Mouse (Mus musculus) hindbrain, embryonic 15.5 days (tissue): ENCODE measurements around the gene Ptbp1. TPM values are rescaled to one million over a fixed set of nuclear protein-coding genes. Genes with fewer than 3 reads are reported as not detected.

Experiments
- ATAC-seq: fragments of 200-750 bp; cut with Nextera tagmentation; 2 replicates; pipeline ENCODE4 v1.8.0; 2017; ENCODE audit warnings: low read depth, moderate number of reproducible peaks, moderate TSS enrichment; ENCODE audit not compliant: low FRiP score
- H3K27ac ChIP-seq: fragments of 300-500 bp; sonication (generic); replicated peaks from 2 replicates; pipeline ENCODE4 v1.5.1; 2015; ENCODE audit warnings: mild to moderate bottlenecking, inconsistent platforms
- H3K27me3 ChIP-seq: fragments of 300-500 bp; sonication (generic); 2 replicates; pipeline ENCODE4 v1.6.1; 2015; ENCODE audit warnings: control low read depth, inconsistent platforms
- H3K36me3 ChIP-seq: fragments of 300-500 bp; sonication (generic); 2 replicates; pipeline ENCODE4 v1.6.1; 2015; ENCODE audit warnings: control low read depth, inconsistent platforms
- H3K4me1 ChIP-seq: fragments of 300-500 bp; sonication (generic); replicated peaks from 2 replicates; pipeline ENCODE4 v1.6.1; 2015; ENCODE audit warnings: control low read depth, inconsistent platforms
- H3K4me2 ChIP-seq: fragments of 300-500 bp; sonication (generic); 2 replicates; pipeline ENCODE4 v1.6.1; 2015; ENCODE audit warnings: moderate library complexity, mild to moderate bottlenecking, inconsistent platforms
- H3K4me3 ChIP-seq: fragments of 300-500 bp; sonication (generic); 2 replicates; pipeline ENCODE4 v1.5.1; 2015; ENCODE audit warnings: mild to moderate bottlenecking, inconsistent platforms
- H3K9ac ChIP-seq: fragments of 300-500 bp; sonication (generic); 2 replicates; pipeline ENCODE4 v1.6.1; 2015; ENCODE audit warnings: inconsistent platforms
- H3K9me3 ChIP-seq: fragments of 300-500 bp; sonication (generic); 2 replicates; pipeline ENCODE4 v1.6.1; 2016; ENCODE audit warnings: control low read depth, inconsistent platforms
- WGBS: fragments of 180-500 bp; shearing (Covaris S2); methylation state at CpG from one replicate; pipeline ENCODE4 v1.1.7; 2015; 5-methylcytosine and 5-hydroxymethylcytosine counted together
- polyA plus RNA-seq: library from polyadenylated mRNA; unstranded; fragments of >200 nt; fragmentation: Nextera tagmentation; extraction: Ambion mirVana; gene quantifications from 2 replicates; pipeline ENCODE4 v1.2.1, GENCODE M21; 2015

Gene Ptbp1
- polyA plus RNA-seq, 1 experiment from 2014 or later = 77.1 TPM

GRCm38 (mm10) chr10:79819606-79820005 lies 34.6 kb upstream of the Ptbp1 start:
- H3K9ac ChIP-seq = no peak overlapping the region
- H3K9me3 ChIP-seq = no peaks in the 10 kb centered on the region
- no peak overlapping the region for H3K27ac ChIP-seq
- peaks cover 3% of the 10 kb centered on the region; the same call in 1 of the 2 replicates for H3K4me1 ChIP-seq
- peaks cover 49% of the 10 kb centered on the region for H3K36me3 ChIP-seq
- WGBS = 91% methylated on average over 17 of the region's 17 CpGs
- H3K27me3 ChIP-seq = no peaks in the 10 kb centered on the region
- no peak for ATAC-seq
- H3K4me2 ChIP-seq = no peak overlapping the region
- H3K4me3 ChIP-seq = no peak overlapping the region

DNA sequence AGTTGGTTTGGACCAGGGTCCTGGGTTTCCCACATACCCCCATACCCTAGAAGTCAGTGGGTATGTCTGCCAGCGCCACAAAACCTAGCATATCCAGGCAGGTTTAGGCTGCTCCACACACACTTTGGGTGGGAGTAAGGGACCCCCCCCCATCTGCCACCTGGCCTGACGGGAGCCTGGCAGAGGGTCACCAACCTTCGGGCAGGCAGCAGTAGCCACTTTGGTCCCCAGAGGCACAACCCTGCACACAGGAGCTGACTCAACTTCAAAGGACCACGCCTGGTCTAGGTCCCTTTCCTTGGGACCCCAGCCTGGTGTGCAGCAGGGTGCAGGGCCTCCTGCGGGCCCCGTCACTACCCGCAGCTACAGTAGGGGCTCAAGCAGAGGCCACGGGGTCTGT lies 34.0 kb upstream of the Ptbp1 start:
- ATAC-seq = no peak

DNA sequence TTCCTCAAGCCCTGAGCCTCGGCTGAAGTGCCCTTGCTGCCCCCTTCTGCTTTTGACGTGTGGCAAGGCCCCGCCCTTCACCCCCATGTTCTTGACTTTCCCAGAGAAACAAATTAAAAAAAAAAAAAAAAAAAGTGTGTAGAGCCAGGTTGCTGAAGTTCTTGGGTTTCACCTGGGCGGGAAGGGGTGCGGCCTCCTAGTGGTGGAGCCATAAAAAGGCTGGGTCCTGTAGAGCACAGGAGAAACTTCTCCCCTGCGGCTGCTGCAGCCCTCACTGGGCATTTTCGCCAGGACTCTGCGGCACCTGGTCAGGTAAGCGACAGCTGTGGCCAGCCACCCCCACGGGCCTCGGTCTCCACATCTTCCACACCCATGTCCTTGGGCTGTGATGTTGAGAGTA lies 33.4 kb upstream of the Ptbp1 start, which contains the start of gene Misp:
Gene Misp, plus strand, starts transcription at position 208 of the 400 bp plus-strand sequence.
- Histone ChIP-seq H3K36me3 (peaks cover 39% of the 10 kb centered on the region), H3K4me2 (no peak within 1 kb of the TSS), H3K4me3 (no peak within 1 kb of the TSS), H3K27me3 (no peaks in the 10 kb centered on the region), H3K27ac (no peak within 1 kb of the TSS), H3K9me3 (no peaks in the 10 kb centered on the region), H3K9ac (no peak within 1 kb of the TSS), H3K4me1 (peaks cover 3% of the 10 kb centered on the region; the same call in 1 of the 2 replicates)
- ATAC-seq = no peak
- 75% methylated on average over 11 of the region's 11 CpGs for WGBS

More for the DNA sequence above, 34.0 kb upstream of the Ptbp1 start:
- H3K36me3 ChIP-seq = peaks cover 44% of the 10 kb centered on the region
- 83% methylated on average over 8 of the region's 8 CpGs for WGBS
- H3K9ac ChIP-seq = no peak overlapping the region
- H3K27me3 ChIP-seq = no peaks in the 10 kb centered on the region
- H3K9me3 ChIP-seq = no peaks in the 10 kb centered on the region
- H3K4me1 ChIP-seq = peaks cover 3% of the 10 kb centered on the region; the same call in 1 of the 2 replicates
- no peak overlapping the region for H3K4me2 ChIP-seq
- no peak overlapping the region for H3K27ac ChIP-seq
- no peak overlapping the region for H3K4me3 ChIP-seq

GRCm38 (mm10) chr10:79821731-79822130 lies 32.5 kb upstream of the Ptbp1 start:
- H3K4me2 ChIP-seq = no peak overlapping the region
- peaks cover 30% of the 10 kb centered on the region for H3K36me3 ChIP-seq
- no peak overlapping the region for H3K9ac ChIP-seq
- ATAC-seq = no peak
- H3K9me3 ChIP-seq = no peaks in the 10 kb centered on the region
- no peak overlapping the region for H3K4me3 ChIP-seq
- peaks cover 3% of the 10 kb centered on the region; the same call in 1 of the 2 replicates for H3K4me1 ChIP-seq
- WGBS = 87% methylated on average over 12 of the region's 12 CpGs
- no peaks in the 10 kb centered on the region for H3K27me3 ChIP-seq
- H3K27ac ChIP-seq = no peak overlapping the region

DNA sequence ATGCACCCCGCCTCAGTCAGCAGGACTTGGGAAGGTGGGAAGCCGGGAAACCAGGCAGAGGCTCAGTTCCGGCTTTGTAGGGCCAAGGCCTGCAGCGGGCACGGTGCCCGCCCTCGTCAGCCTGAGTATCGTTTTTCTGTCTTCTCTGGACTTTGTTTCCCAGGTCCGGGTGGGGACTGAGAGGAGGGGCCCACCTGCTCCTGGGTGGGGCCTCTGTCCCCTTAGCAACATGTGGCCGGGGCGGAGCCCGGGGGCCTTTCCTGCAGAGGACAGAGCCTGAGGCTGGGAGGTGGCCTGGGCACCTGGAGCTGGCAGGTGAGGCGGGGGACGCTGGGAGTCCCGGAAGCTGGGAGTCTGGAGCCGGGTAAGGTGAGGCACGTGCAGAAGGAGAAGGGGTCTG lies 31.9 kb upstream of the Ptbp1 start:
- Histone ChIP-seq H3K27ac (no peak overlapping the region), H3K9ac (0 out of 2 replicates have a peak overlapping the region, but pooled peaks have one; percentile 1), H3K9me3 (no peaks in the 10 kb centered on the region), H3K4me3 (no peak overlapping the region), H3K4me2 (no peak overlapping the region), H3K36me3 (peaks cover 27% of the 10 kb centered on the region), H3K4me1 (peaks cover 3% of the 10 kb centered on the region; the same call in 1 of the 2 replicates), H3K27me3 (no peaks in the 10 kb centered on the region)
- WGBS = 32% methylated on average over 17 of the region's 17 CpGs
- ATAC-seq = no peak

DNA sequence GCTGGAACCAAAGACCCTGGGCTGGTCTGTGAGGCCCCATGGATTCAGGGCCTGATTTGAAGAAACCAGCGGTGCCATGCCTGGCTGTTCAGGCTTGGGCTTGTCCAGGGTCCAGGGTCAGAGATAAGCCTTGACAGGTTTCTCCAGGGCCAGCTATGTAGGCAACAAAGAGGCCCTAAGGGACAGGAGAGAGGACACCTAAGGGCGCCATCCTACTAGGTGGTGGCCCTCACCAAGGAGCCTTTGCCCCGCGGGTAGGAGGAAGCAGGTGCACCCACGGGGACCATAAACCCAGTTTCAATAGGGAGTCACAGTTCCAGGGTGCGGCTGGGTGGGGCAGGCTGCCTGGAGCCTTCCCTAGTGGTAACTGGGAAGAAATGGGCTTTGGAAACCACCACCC lies 31.2 kb upstream of the Ptbp1 start:
- no peak overlapping the region for H3K27ac ChIP-seq
- H3K9ac ChIP-seq = no peak overlapping the region
- H3K4me1 ChIP-seq = peaks cover 3% of the 10 kb centered on the region; the same call in 1 of the 2 replicates
- ATAC-seq = no peak
- 82% methylated on average over 6 of the region's 6 CpGs for WGBS
- H3K9me3 ChIP-seq = no peaks in the 10 kb centered on the region
- H3K4me3 ChIP-seq = no peak overlapping the region
- H3K4me2 ChIP-seq = no peak overlapping the region
- H3K36me3 ChIP-seq = peaks cover 27% of the 10 kb centered on the region
- no peaks in the 10 kb centered on the region for H3K27me3 ChIP-seq

GRCm38 (mm10) chr10:79824413-79824812 lies 29.8 kb upstream of the Ptbp1 start:
- H3K4me1 ChIP-seq = peaks cover 3% of the 10 kb centered on the region; the same call in 1 of the 2 replicates
- H3K36me3 ChIP-seq = peaks cover 16% of the 10 kb centered on the region
- H3K9ac ChIP-seq = no peak overlapping the region
- H3K4me3 ChIP-seq = no peak overlapping the region
- no peak overlapping the region for H3K4me2 ChIP-seq
- no peak for ATAC-seq
- 76% methylated on average over 6 of the region's 6 CpGs for WGBS
- no peaks in the 10 kb centered on the region for H3K27me3 ChIP-seq
- H3K27ac ChIP-seq = no peak overlapping the region
- H3K9me3 ChIP-seq = no peaks in the 10 kb centered on the region

DNA sequence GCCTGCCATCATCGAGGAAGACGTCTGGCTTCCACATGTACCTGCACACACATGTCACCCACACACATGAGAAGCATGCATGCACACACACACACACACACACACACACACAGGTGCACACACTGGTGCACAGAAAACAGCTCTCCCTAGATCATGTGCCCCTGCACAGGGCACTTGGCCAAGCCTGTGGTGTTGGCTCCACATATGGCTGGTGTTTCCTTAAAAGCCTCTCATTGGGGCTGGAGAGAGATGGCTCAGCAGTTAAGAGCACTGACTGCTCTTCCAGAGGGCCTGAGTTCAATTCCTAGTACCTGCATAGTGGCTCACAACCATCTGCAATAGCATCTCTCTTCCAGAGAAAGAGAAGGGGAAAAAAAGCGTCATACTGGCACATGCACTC lies 22.6 kb upstream of the Ptbp1 start:
- Histone ChIP-seq H3K9me3 (no peaks in the 10 kb centered on the region), H3K27me3 (no peaks in the 10 kb centered on the region), H3K36me3 (no peaks in the 10 kb centered on the region), H3K4me3 (no peak overlapping the region), H3K27ac (no peak overlapping the region), H3K4me2 (no peak overlapping the region), H3K4me1 (0 out of 2 replicates have a peak, but pooled peaks cover 3% of the 10 kb centered on the region), H3K9ac (no peak overlapping the region)
- ATAC-seq = no peak
- WGBS = 82% methylated on average over 3 of the region's 3 CpGs

DNA sequence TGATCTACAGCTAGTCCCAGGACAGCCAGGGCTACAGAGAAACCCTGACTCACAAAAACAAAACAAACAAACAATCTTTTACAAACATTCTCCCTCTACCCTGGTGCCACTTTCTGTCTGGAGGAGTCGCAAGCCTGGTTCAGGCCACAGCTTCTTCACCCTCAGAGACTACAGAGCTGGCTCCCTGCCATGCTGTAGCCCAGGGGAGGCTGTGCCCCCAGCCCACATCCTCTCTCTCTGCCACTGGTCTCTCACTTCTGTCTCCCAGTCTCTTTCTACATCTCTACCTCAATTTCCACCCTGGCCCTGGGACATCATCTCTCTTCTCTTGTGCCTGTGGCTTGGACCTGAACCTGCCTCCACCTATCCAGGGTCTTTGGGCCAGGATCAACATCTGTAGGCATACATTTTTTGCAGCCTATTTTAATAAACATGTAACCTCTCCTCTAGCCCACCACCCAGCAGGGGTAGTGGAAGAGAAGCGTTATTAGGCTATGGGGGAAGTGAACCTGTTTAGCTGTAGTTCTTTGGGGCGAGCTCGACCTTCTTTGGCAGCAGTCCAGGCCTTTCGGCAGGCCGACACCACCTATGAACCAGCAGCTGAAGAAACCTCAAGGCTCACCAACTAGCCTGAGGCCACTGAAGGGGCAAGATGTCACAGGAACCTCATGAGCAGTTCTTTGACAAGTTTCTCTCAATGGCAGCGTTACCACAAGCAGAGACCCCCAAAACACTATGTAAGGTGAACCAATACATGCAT lies 22.0 kb upstream of the Ptbp1 start:
- ATAC-seq = no peak
- Histone ChIP-seq H3K9me3 (no peaks in the 10 kb centered on the region), H3K36me3 (no peaks in the 10 kb centered on the region), H3K9ac (no peak overlapping the region), H3K4me3 (no peak overlapping the region), H3K4me1 (0 out of 2 replicates have a peak, but pooled peaks cover 3% of the 10 kb centered on the region), H3K4me2 (no peak overlapping the region), H3K27ac (no peak overlapping the region), H3K27me3 (no peaks in the 10 kb centered on the region)
- 69% methylated on average over 7 of the region's 7 CpGs for WGBS

GRCm38 (mm10) chr10:79832786-79833181 lies 21.4 kb upstream of the Ptbp1 start:
- H3K36me3 ChIP-seq = no peaks in the 10 kb centered on the region
- H3K9me3 ChIP-seq = no peaks in the 10 kb centered on the region
- no peaks in the 10 kb centered on the region for H3K27me3 ChIP-seq
- no peak overlapping the region for H3K4me3 ChIP-seq
- no peak overlapping the region for H3K9ac ChIP-seq
- ATAC-seq = no peak
- WGBS = 74% methylated on average over 9 of the region's 9 CpGs
- H3K4me2 ChIP-seq = no peak overlapping the region
- H3K4me1 ChIP-seq = 0 out of 2 replicates have a peak, but pooled peaks cover 3% of the 10 kb centered on the region
- H3K27ac ChIP-seq = no peak overlapping the region

GRCm38 (mm10) chr10:79834769-79835398 lies 19.3 kb upstream of the Ptbp1 start:
- WGBS = 26% methylated on average over 9 of the region's 9 CpGs
- Histone ChIP-seq H3K9me3 (no peaks in the 10 kb centered on the region), H3K27me3 (no peaks in the 10 kb centered on the region), H3K27ac (no peak overlapping the region), H3K4me1 (0 out of 2 replicates have a peak, but pooled peaks cover 3% of the 10 kb centered on the region), H3K4me2 (0 out of 2 replicates have a peak overlapping the region, but pooled peaks have one; percentile 24), H3K9ac (no peak overlapping the region), H3K36me3 (no peaks in the 10 kb centered on the region), H3K4me3 (no peak overlapping the region)
- peak; percentile 58 for ATAC-seq

GRCm38 (mm10) chr10:79836918-79837317 lies 17.3 kb upstream of the Ptbp1 start:
- ATAC-seq = no peak
- WGBS = 97% methylated on average over 3 of the region's 3 CpGs

More at GRCm38 (mm10) chr10:79836918-79837317, 17.3 kb upstream of the Ptbp1 start:
- Histone ChIP-seq H3K27me3 (no peaks in the 10 kb centered on the region), H3K4me1 (peaks cover 12% of the 10 kb centered on the region), H3K9ac (no peak overlapping the region), H3K4me2 (no peak overlapping the region), H3K27ac (no peak overlapping the region), H3K4me3 (no peak overlapping the region), H3K36me3 (no peaks in the 10 kb centered on the region), H3K9me3 (no peaks in the 10 kb centered on the region)
